ENCODE assay signal across 10 mouse cellular contexts in the genomic region with DNA sequence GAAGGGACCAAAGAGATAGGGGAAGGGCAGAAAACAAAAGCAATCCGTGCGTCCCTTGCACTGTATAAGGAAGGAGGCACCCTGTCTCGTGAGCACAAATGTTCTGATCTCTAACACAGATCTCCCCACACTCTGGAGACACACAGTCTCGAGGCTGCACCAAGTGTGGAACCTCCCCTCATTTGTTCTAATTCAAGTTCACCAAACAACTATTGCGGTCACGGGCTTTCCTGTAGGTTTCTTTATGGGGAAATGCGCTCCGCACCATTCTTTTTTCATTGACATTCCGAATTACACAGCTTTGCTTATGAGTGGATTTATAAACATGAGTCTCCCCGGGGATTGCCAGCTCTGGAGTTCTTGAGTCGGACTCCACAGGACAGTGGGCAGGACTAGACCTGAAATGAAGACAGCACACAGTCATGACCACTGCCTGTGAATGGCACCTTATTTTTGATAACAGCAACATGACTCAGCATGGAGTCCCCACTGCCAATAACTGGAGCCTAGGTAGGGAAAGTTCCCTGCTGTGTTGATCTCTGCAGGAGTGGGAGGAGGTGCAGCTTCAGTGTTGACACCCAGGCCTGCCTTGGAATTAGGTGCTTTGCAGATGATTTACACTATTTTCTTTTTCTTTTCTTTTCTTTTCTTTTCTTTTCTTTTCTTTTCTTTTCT. TPM values are rescaled to one million over a fixed set of nuclear protein-coding genes. Genes with fewer than 3 reads are reported as not detected.
DNase-seq lines count a peak whose midpoint lies in the region; ATAC-seq and TF ChIP-seq lines count a peak whose summit lies in the region.
"Had no signal": no experiment of that assay in that cellular context is flagged by ENCODE, and none has a peak within 500 bp of the region (broad histone marks: within the 10 kb centered on the region; RNA-seq: fewer than 3 reads in every experiment).

No protein-coding gene starts in this region.

- H3K27ac ChIP-seq in intestine, embryonic 16.5 days (ENCODE audit: low read length), result no peak overlapping the region
- no peak overlapping the region for H3K27ac ChIP-seq in intestine, embryonic 15.5 days
- H3K27ac ChIP-seq in lung, embryonic 14.5 days (ENCODE audit: low read depth), result no peak overlapping the region
- no peak overlapping the region for H3K27ac ChIP-seq in forebrain, embryonic 15.5 days (replicated peaks)

- H3K9ac ChIP-seq in intestine, embryonic 16.5 days (ENCODE audit: low read depth, low read length), result no peak overlapping the region
- H3K9ac ChIP-seq in intestine, embryonic 15.5 days, result no peak overlapping the region
- no peak overlapping the region for H3K9ac ChIP-seq in lung, embryonic 14.5 days
- H3K9ac ChIP-seq in forebrain, embryonic 15.5 days (replicated peaks), result no peak overlapping the region

- H3K27me3 ChIP-seq in intestine, embryonic 16.5 days (replicated peaks; ENCODE audit: control insufficient read depth, insufficient read depth, low read length), result no peaks in the 10 kb centered on the region
- H3K27me3 ChIP-seq in intestine, embryonic 15.5 days (replicated peaks), result no peaks in the 10 kb centered on the region
- H3K27me3 ChIP-seq in erythroblast, embryonic 14.5 days (ENCODE audit: control insufficient read depth), result no peaks in the 10 kb centered on the region
- no peaks in the 10 kb centered on the region for H3K27me3 ChIP-seq in lung, embryonic 14.5 days (ENCODE audit: insufficient read depth, low read length)
- H3K27me3 ChIP-seq in forebrain, embryonic 15.5 days, result no peaks in the 10 kb centered on the region

- H3K9me3 ChIP-seq in intestine, embryonic 16.5 days (ENCODE audit: control insufficient read depth, low read length), result no peaks in the 10 kb centered on the region
- no peaks in the 10 kb centered on the region for H3K9me3 ChIP-seq in intestine, embryonic 15.5 days
- H3K9me3 ChIP-seq in erythroblast, embryonic 14.5 days (ENCODE audit: control insufficient read depth, low read length), result no peaks in the 10 kb centered on the region
- no peaks in the 10 kb centered on the region for H3K9me3 ChIP-seq in lung, embryonic 14.5 days (ENCODE audit: low read depth, low read length)
- no peaks in the 10 kb centered on the region for H3K9me3 ChIP-seq in forebrain, embryonic 15.5 days

- peaks cover 4% of the 10 kb centered on the region; the same call in 1 of the 2 replicates for H3K36me3 ChIP-seq in intestine, embryonic 16.5 days (ENCODE audit: control insufficient read depth, insufficient read depth, low read length)
- H3K36me3 ChIP-seq in intestine, embryonic 15.5 days, result no peaks in the 10 kb centered on the region
- H3K36me3 ChIP-seq in erythroblast, embryonic 14.5 days (ENCODE audit: control insufficient read depth), result peaks cover 15% of the 10 kb centered on the region
- H3K36me3 ChIP-seq in lung, embryonic 14.5 days (ENCODE audit: insufficient read depth), result peaks cover 15% of the 10 kb centered on the region
- no peaks in the 10 kb centered on the region for H3K36me3 ChIP-seq in forebrain, embryonic 15.5 days

- H3K4me3 ChIP-seq in intestine, embryonic 16.5 days (ENCODE audit: low read length), result no peak overlapping the region
- H3K4me3 ChIP-seq in intestine, embryonic 15.5 days (replicated peaks), result no peak overlapping the region
- H3K4me3 ChIP-seq in erythroblast, embryonic 14.5 days (replicated peaks), result peak overlapping the region; percentile 27
- H3K4me3 ChIP-seq in lung, embryonic 14.5 days (ENCODE audit: low read depth, low read length), result no peak overlapping the region
- H3K4me3 ChIP-seq in forebrain, embryonic 15.5 days, result no peak overlapping the region

- TF ChIP-seq CTCF in lung, embryonic 14.5 days (IDR thresholded peaks at IDR 0.05; ENCODE audit: low read depth), result no peak

- DNase-seq in B cell, adult 2 months, result peak; percentile 32 to 39
- peak; percentile 19 for DNase-seq in lung, embryonic 14.5 days
- no peak for DNase-seq in frontal cortex, postnatal 10 days (ENCODE audit: low spot score in 2 of 2)
- DNase-seq: gastrocnemius, postnatal 14 days; kidney, postnatal 14 days had no signal

- H3K4me2 ChIP-seq in intestine, embryonic 16.5 days (ENCODE audit: low read depth, low read length), result 0 out of 2 replicates have a peak overlapping the region, but pooled peaks have one; percentile 7
- H3K4me2 ChIP-seq in intestine, embryonic 15.5 days (replicated peaks), result no peak overlapping the region
- H3K4me2 ChIP-seq in lung, embryonic 14.5 days, result peak overlapping the region; percentile 39
- no peak overlapping the region for H3K4me2 ChIP-seq in forebrain, embryonic 15.5 days (replicated peaks)

- 52% methylated on average over 11 of the region's 11 CpGs for WGBS in intestine, embryonic 16.5 days
- 55% methylated on average over 11 of the region's 11 CpGs for WGBS in intestine, embryonic 15.5 days
- WGBS in lung, embryonic 14.5 days, result 38% methylated on average over 11 of the region's 11 CpGs
- WGBS in forebrain, embryonic 15.5 days, result 83% methylated on average over 11 of the region's 11 CpGs

- H3K4me1 ChIP-seq in intestine, embryonic 16.5 days (ENCODE audit: control insufficient read depth, insufficient read depth, low read length), result peaks cover 12% of the 10 kb centered on the region
- peaks cover 10% of the 10 kb centered on the region; the same call in 1 of the 2 replicates for H3K4me1 ChIP-seq in intestine, embryonic 15.5 days (replicated peaks)
- peaks cover 41% of the 10 kb centered on the region for H3K4me1 ChIP-seq in erythroblast, embryonic 14.5 days (ENCODE audit: control insufficient read depth)
- H3K4me1 ChIP-seq in lung, embryonic 14.5 days (ENCODE audit: insufficient read depth), result peaks cover 8% of the 10 kb centered on the region
- peaks cover 34% of the 10 kb centered on the region for H3K4me1 ChIP-seq in forebrain, embryonic 15.5 days

- ATAC-seq in intestine, embryonic 16.5 days, result no peak
- ATAC-seq in intestine, embryonic 15.5 days, result no peak
- ATAC-seq in lung, embryonic 14.5 days (ENCODE audit: insufficient read depth), result no peak
- no peak for ATAC-seq in forebrain, embryonic 15.5 days (replicated peaks)
- no peak for ATAC-seq in cerebellum, adult (ENCODE audit: insufficient number of reproducible peaks, low FRiP score, low TSS enrichment)

RNA-seq across cellular contexts. Expression of gene Med4, which starts 2.0 kb away (rescaled TPM):
- 54.0 and 64.5 TPM in 2 replicates for polyA plus RNA-seq in intestine, embryonic 16.5 days (2015; fragmentation: Nextera tagmentation; extraction: Ambion mirVana)
- polyA plus RNA-seq in intestine, embryonic 15.5 days (2015; fragmentation: Nextera tagmentation; extraction: Ambion mirVana), result 65.9 and 67.6 TPM in 2 replicates
- 0.33 and 1.0 TPM in 2 replicates for polyA plus RNA-seq in erythroblast, embryonic 14.5 days (2012)
- 91.8 and 97.9 TPM in 2 replicates for polyA plus RNA-seq in lung, embryonic 14.5 days (2014; fragmentation: Nextera tagmentation; extraction: Ambion mirVana)
- polyA plus RNA-seq in forebrain, embryonic 15.5 days (2015; fragmentation: Nextera tagmentation; extraction: Ambion mirVana), result 107 and 109 TPM in 2 replicates

RNA-seq across cellular contexts. Expression of gene Sucla2, which starts 17.3 kb away (rescaled TPM):
- polyA plus RNA-seq in intestine, embryonic 16.5 days (2015; fragmentation: Nextera tagmentation; extraction: Ambion mirVana), result 140 and 141 TPM in 2 replicates
- 117 and 132 TPM in 2 replicates for polyA plus RNA-seq in intestine, embryonic 15.5 days (2015; fragmentation: Nextera tagmentation; extraction: Ambion mirVana)
- 1.1 TPM in 2 replicates for polyA plus RNA-seq in erythroblast, embryonic 14.5 days (2012)
- 102 and 112 TPM in 2 replicates for polyA plus RNA-seq in lung, embryonic 14.5 days (2014; fragmentation: Nextera tagmentation; extraction: Ambion mirVana)
- polyA plus RNA-seq in forebrain, embryonic 15.5 days (2015; fragmentation: Nextera tagmentation; extraction: Ambion mirVana), result 100 and 101 TPM in 2 replicates

RNA-seq across cellular contexts. Expression of gene Nudt15, which starts 40.2 kb away (rescaled TPM):
- 5.7 and 5.8 TPM in 2 replicates for polyA plus RNA-seq in intestine, embryonic 16.5 days (2015; fragmentation: Nextera tagmentation; extraction: Ambion mirVana)
- 6.3 and 6.7 TPM in 2 replicates for polyA plus RNA-seq in intestine, embryonic 15.5 days (2015; fragmentation: Nextera tagmentation; extraction: Ambion mirVana)
- 0.01 and 0.02 TPM in 2 replicates for polyA plus RNA-seq in erythroblast, embryonic 14.5 days (2012)
- polyA plus RNA-seq in lung, embryonic 14.5 days (2014; fragmentation: Nextera tagmentation; extraction: Ambion mirVana), result 7.2 and 9.0 TPM in 2 replicates
- polyA plus RNA-seq in forebrain, embryonic 15.5 days (2015; fragmentation: Nextera tagmentation; extraction: Ambion mirVana), result 8.3 and 8.5 TPM in 2 replicates

Comparison
In these comparisons a context has a peak if more than half of its experiments do, and no peak if none do; other contexts are left out.
1. H3K4me2 ChIP-seq: peak in intestine, embryonic 16.5 days (single experiment) and lung, embryonic 14.5 days (single experiment); none in intestine, embryonic 15.5 days (single experiment) and forebrain, embryonic 15.5 days (single experiment).
2. DNase-seq: peak in B cell, adult 2 months (2 of 2) and lung, embryonic 14.5 days (single experiment); none in frontal cortex, postnatal 10 days (0 of 2).
3. RNA of gene Med4, which starts 2.0 kb away (polyA plus RNA-seq): 107 to 109 TPM in forebrain, embryonic 15.5 days, 91.8 to 97.9 TPM in lung, embryonic 14.5 days, 65.9 to 67.6 TPM in intestine, embryonic 15.5 days and 54.0 to 64.5 TPM in intestine, embryonic 16.5 days; 0.33 to 1.0 TPM in erythroblast, embryonic 14.5 days; every median in the first group is over 10 times any median in the second.
4. RNA of gene Sucla2, which starts 17.3 kb away (polyA plus RNA-seq): 140 to 141 TPM in intestine, embryonic 16.5 days, 117 to 132 TPM in intestine, embryonic 15.5 days, 102 to 112 TPM in lung, embryonic 14.5 days and 100 to 101 TPM in forebrain, embryonic 15.5 days; 1.1 TPM in erythroblast, embryonic 14.5 days; every median in the first group is over 10 times any median in the second.